Mouse (Mus musculus): Measurements from ENCODE around the gene Mcrs1. TPM values are rescaled to one million over a fixed set of nuclear protein-coding genes. Genes with fewer than 3 reads are reported as not detected.
A peak's percentile ranks its signal among the peaks of the same experiment; 100 is the strongest.
"Not testable (repeated sequence)": the region's sequence is repeated elsewhere in the genome, so short reads cannot be mapped to it uniquely, and the experiment has no call there.

Mcrs1 gene
- total and polyA plus RNA-seq, 2 experiments from 2014 or later: 207 to 225 TPM

GRCm38 (mm10) chr15:99248972-99249371, 2.8 kb downstream of the Mcrs1 start:
- H3K36me3 ChIP-seq (ENCODE audit: insufficient read depth, low read length): peaks cover 32% of the 10 kb centered on the region
- no peak overlapping the region for H3K4me2 ChIP-seq (ENCODE audit: low read depth, low read length, poor library complexity, severe bottlenecking)
- TF ChIP-seq CTCF (IDR thresholded peaks at IDR 0.05): no peak
- WGBS: 88% methylated on average over 9 of the region's 9 CpGs
- no peak overlapping the region for H3K9ac ChIP-seq (replicated peaks; ENCODE audit: low read length, poor library complexity, severe bottlenecking)
- no peaks in the 10 kb centered on the region for H3K9me3 ChIP-seq (ENCODE audit: low read length)
- H3K4me1 ChIP-seq (ENCODE audit: insufficient read depth, low read length): 0 out of 2 replicates have a peak, but pooled peaks cover 3% of the 10 kb centered on the region
- no peak for DNase-seq (ENCODE audit: low spot score)
- ATAC-seq (ENCODE audit: low FRiP score): no peak
- H3K4me3 ChIP-seq (ENCODE audit: low read depth, low read length): no peak overlapping the region
- no peak overlapping the region for H3K27ac ChIP-seq (ENCODE audit: low read depth, low read length)
- no peaks in the 10 kb centered on the region for H3K27me3 ChIP-seq (ENCODE audit: insufficient read depth, low read length)

- not testable (repeated sequence) for H3K9ac ChIP-seq (replicated peaks; ENCODE audit: low read length, poor library complexity, severe bottlenecking); ATAC-seq (ENCODE audit: low FRiP score)
Observed at GRCm38 (mm10) chr15:99246736-99247135, 5.0 kb downstream of the Mcrs1 start.

GRCm38 (mm10) chr15:99242045-99242444, 9.7 kb downstream of the Mcrs1 start:
- no peaks in the 10 kb centered on the region for H3K4me1 ChIP-seq (ENCODE audit: insufficient read depth, low read length)
- TF ChIP-seq CTCF (IDR thresholded peaks at IDR 0.05): no peak
- peaks cover 34% of the 10 kb centered on the region for H3K36me3 ChIP-seq (ENCODE audit: insufficient read depth, low read length)
- DNase-seq (ENCODE audit: low spot score): no peak
- H3K4me2 ChIP-seq (ENCODE audit: low read depth, low read length, poor library complexity, severe bottlenecking): no peak overlapping the region
- WGBS: 87% methylated on average over 10 of the region's 10 CpGs
- no peak overlapping the region for H3K27ac ChIP-seq (ENCODE audit: low read depth, low read length)
- no peaks in the 10 kb centered on the region for H3K27me3 ChIP-seq (ENCODE audit: insufficient read depth, low read length)
- H3K9me3 ChIP-seq (ENCODE audit: low read length): no peaks in the 10 kb centered on the region
- no peak overlapping the region for H3K4me3 ChIP-seq (ENCODE audit: low read depth, low read length)
- no peak for ATAC-seq (ENCODE audit: low FRiP score)
- H3K9ac ChIP-seq (replicated peaks; ENCODE audit: low read length, poor library complexity, severe bottlenecking): no peak overlapping the region

More at GRCm38 (mm10) chr15:99246736-99247135, 5.0 kb downstream of the Mcrs1 start:
- not testable (repeated sequence) for H3K9me3 ChIP-seq (ENCODE audit: low read length); H3K4me1 ChIP-seq (ENCODE audit: insufficient read depth, low read length); H3K4me3 ChIP-seq (ENCODE audit: low read depth, low read length); H3K27me3 ChIP-seq (ENCODE audit: insufficient read depth, low read length); H3K27ac ChIP-seq (ENCODE audit: low read depth, low read length); H3K4me2 ChIP-seq (ENCODE audit: low read depth, low read length, poor library complexity, severe bottlenecking)
- DNase-seq (ENCODE audit: low spot score): peak; percentile 50
- WGBS: 91% methylated on average over 6 of the region's 6 CpGs
- peaks cover 42% of the 10 kb centered on the region for H3K36me3 ChIP-seq (ENCODE audit: insufficient read depth, low read length)

- Histone ChIP-seq H3K4me2 (ENCODE audit: low read depth, low read length, poor library complexity, severe bottlenecking) (no peak overlapping the region), H3K36me3 (ENCODE audit: insufficient read depth, low read length) (peaks cover 26% of the 10 kb centered on the region), H3K27me3 (ENCODE audit: insufficient read depth, low read length) (no peaks in the 10 kb centered on the region), H3K9me3 (ENCODE audit: low read length) (no peaks in the 10 kb centered on the region), H3K4me1 (ENCODE audit: insufficient read depth, low read length) (no peaks in the 10 kb centered on the region), H3K4me3 (ENCODE audit: low read depth, low read length) (no peak overlapping the region), H3K27ac (ENCODE audit: low read depth, low read length) (no peak overlapping the region), H3K9ac (replicated peaks; ENCODE audit: low read length, poor library complexity, severe bottlenecking) (no peak overlapping the region)
- ATAC-seq (ENCODE audit: low FRiP score) (no peak), DNase-seq (ENCODE audit: low spot score) (no peak)
- no peak for TF ChIP-seq CTCF (IDR thresholded peaks at IDR 0.05)
- 59% methylated on average over 4 of the region's 4 CpGs for WGBS
Observed at GRCm38 (mm10) chr15:99241249-99241648, 10.5 kb downstream of the Mcrs1 start.

- Histone ChIP-seq H3K27me3 (ENCODE audit: insufficient read depth, low read length) (no peaks in the 10 kb centered on the region), H3K9me3 (ENCODE audit: low read length) (no peaks in the 10 kb centered on the region), H3K27ac (ENCODE audit: low read depth, low read length) (no peak overlapping the region), H3K4me1 (ENCODE audit: insufficient read depth, low read length) (no peaks in the 10 kb centered on the region), H3K36me3 (ENCODE audit: insufficient read depth, low read length) (peaks cover 22% of the 10 kb centered on the region), H3K9ac (replicated peaks; ENCODE audit: low read length, poor library complexity, severe bottlenecking) (no peak overlapping the region), H3K4me2 (ENCODE audit: low read depth, low read length, poor library complexity, severe bottlenecking) (no peak overlapping the region), H3K4me3 (ENCODE audit: low read depth, low read length) (no peak overlapping the region)
- WGBS: 73% methylated on average over 3 of the region's 4 CpGs
- peak; percentile 37 for TF ChIP-seq CTCF (IDR thresholded peaks at IDR 0.05)
- no peak for DNase-seq (ENCODE audit: low spot score)
- no peak for ATAC-seq (ENCODE audit: low FRiP score)
Observed at GRCm38 (mm10) chr15:99240129-99240528, 11.6 kb downstream of the Mcrs1 start.

- Histone ChIP-seq H3K27ac (ENCODE audit: low read depth, low read length) (no peak overlapping the region), H3K4me2 (ENCODE audit: low read depth, low read length, poor library complexity, severe bottlenecking) (no peak overlapping the region), H3K4me1 (ENCODE audit: insufficient read depth, low read length) (no peaks in the 10 kb centered on the region), H3K9me3 (ENCODE audit: low read length) (no peaks in the 10 kb centered on the region), H3K36me3 (ENCODE audit: insufficient read depth, low read length) (peaks cover 11% of the 10 kb centered on the region; the same call in 1 of the 2 replicates), H3K27me3 (ENCODE audit: insufficient read depth, low read length) (no peaks in the 10 kb centered on the region), H3K4me3 (ENCODE audit: low read depth, low read length) (no peak overlapping the region), H3K9ac (replicated peaks; ENCODE audit: low read length, poor library complexity, severe bottlenecking) (no peak overlapping the region)
- DNase-seq (ENCODE audit: low spot score) (no peak), ATAC-seq (ENCODE audit: low FRiP score) (no peak)
- 68% methylated on average over 11 of the region's 11 CpGs for WGBS
- no peak for TF ChIP-seq CTCF (IDR thresholded peaks at IDR 0.05)
Observed at GRCm38 (mm10) chr15:99238006-99238405, 13.8 kb downstream of the Mcrs1 start.

All from midbrain, postnatal 0 days (tissue).